Mouse (Mus musculus): ENCODE data around the gene Mr1.

The Mr1 gene

DNA sequence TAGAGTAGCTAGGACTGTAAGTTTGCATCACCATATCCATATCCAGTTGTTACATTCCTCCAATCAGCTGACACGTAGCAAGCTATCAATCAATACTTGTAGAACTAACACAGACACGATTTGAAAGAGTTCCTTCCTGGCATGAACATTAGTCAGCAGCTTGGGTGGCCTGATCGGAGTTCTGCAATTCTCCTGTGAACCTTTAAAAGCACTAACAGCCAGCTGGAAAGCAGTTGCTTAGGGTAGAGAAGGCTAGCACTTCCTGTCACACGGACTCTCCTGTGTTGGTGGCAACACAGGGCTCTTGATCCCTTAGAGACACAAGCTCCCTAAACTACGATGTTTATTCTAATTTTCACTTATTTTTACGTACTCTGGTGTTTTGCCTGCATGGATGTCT is 994 bp downstream of the Mr1 start:
- in situ Hi-C loops (cut with MboI; ENCODE audit: low pct_unique_long_range_greater_than_20kb in 1 of 2, low sequenced_read_pairs in 2 of 2, unreplicated experiment in 1 of 2), result loop anchor here in 1 of 2 experiments (25.0 kb wide), 1 partner anchor 108 kb away; no protein-coding TSS in a partner anchor

DNA sequence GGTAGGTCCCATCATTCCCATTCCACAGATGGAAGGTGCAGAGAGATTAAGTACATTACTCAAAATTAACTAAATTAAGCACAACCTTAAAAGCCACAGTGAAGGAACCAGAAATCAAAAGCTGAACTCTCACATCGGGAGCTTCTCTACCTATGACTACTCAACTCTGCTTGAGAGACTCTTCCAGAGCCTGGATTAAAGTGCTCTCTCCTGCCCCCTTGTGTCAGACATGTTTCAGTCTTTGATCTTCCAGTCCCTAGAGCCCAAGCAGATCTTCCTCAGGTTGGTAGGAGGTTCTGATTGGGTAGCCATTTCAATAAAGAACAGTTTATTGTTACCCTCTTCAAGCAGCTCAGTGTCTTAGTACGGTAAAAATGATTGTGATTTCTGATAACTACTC is 6.5 kb downstream of the Mr1 start:
- in situ Hi-C loops (cut with MboI; ENCODE audit: low pct_unique_long_range_greater_than_20kb in 1 of 2, low sequenced_read_pairs in 2 of 2, unreplicated experiment in 1 of 2), result loop anchor here in 1 of 2 experiments (25.0 kb wide), 1 partner anchor 103 kb away; no protein-coding TSS in a partner anchor

DNA sequence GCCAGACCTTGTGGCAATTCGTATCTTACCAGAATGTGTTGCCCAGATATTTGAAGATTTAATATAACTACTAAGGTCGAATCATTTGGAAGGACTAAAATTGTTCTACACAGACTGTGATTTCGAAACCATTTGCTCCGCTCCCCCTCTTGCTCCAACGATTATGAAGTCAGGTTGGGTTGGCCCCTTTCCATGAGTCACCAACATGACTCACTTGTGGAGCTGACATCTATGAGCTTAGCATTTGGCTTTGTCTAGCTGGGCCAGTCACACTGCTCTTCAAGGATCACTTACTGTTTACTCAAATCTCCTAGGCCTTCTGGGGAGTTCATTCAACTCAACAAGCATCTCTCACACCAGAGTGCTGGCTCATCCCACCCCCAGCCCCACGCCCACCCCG is 7.8 kb downstream of the Mr1 start:
- in situ Hi-C loops (cut with MboI; ENCODE audit: low pct_unique_long_range_greater_than_20kb in 1 of 2, low sequenced_read_pairs in 2 of 2, unreplicated experiment in 1 of 2), result loop anchor here (10.0 to 25.0 kb wide), 2 partner anchors 94 to 101 kb away; no protein-coding TSS in a partner anchor

DNA sequence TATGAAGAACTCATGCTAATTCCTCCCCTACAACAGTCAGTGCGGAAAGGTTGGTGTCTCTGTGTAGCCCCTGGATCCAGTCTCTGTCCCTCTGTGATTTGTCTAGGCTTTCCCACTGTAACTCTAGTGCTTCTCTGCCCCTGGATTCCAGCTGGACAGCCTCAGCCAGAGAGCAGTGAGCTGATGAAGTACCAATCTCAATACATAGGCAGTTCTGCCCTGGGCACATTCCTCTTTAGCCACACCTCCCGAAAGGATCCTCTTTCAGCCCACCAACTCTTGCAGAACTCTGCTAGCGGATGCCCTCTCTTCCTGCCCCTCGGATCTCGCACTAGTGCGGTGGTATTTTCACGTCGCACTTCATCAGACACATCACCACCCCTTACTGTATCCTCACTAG is 11.7 kb downstream of the Mr1 start:
- in situ Hi-C loops (cut with MboI; ENCODE audit: low pct_unique_long_range_greater_than_20kb in 1 of 2, low sequenced_read_pairs in 2 of 2, unreplicated experiment in 1 of 2), result loop anchor here (10.0 to 25.0 kb wide), 2 partner anchors 90 to 98 kb away; no protein-coding TSS in a partner anchor

DNA sequence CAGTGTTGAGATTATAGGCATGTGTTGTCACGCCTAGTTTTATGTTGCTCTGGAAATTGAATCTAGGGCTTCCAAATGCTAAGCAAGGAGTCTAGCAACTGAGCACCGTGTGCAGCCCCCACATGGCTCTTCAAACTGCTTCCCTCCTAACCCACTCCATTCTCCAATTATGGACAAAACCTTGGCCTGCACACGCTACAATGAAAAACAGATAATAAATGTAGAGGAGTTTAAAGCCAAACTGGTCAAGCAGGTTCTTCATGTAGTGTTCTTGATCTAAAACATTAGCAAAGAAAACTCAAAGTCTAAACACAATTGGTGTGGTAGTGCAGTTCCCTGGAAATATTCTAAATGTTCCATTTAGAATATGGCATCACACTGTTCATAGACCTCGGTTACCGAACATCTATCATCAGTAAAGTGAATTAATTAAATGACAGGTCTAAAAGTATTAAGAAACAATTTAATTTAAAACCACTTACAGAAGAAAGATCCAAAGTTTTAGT is 19.1 kb downstream of the Mr1 start:
- in situ Hi-C loops (cut with MboI; ENCODE audit: low pct_unique_long_range_greater_than_20kb in 1 of 2, low sequenced_read_pairs in 2 of 2, unreplicated experiment in 1 of 2), result loop anchor here in 1 of 2 experiments (25.0 kb wide), 1 partner anchor 90 kb away; no protein-coding TSS in a partner anchor

DNA sequence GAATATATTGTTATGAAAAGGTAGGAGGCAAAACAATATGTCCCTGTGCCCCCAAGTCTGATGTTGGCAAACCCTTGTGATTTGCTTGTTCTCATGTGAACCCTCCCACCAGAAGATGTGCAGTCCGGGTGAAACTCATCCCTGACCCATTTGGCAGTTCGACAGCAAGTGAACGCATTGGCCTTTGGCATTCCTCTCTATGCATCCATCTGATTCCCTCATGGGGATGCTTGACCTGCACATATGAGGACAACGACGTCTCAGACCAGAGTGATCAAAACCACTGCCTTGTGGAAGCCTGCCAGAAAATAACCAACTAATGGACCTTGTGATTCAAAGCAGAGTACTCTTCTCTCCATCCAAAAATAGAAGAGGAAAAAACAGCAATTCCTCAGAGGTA is 19.9 kb downstream of the Mr1 start:
- in situ Hi-C loops (cut with MboI; ENCODE audit: low pct_unique_long_range_greater_than_20kb in 1 of 2, low sequenced_read_pairs in 2 of 2, unreplicated experiment in 1 of 2), result loop anchor here in 1 of 2 experiments (25.0 kb wide), 1 partner anchor 89 kb away; no protein-coding TSS in a partner anchor

DNA sequence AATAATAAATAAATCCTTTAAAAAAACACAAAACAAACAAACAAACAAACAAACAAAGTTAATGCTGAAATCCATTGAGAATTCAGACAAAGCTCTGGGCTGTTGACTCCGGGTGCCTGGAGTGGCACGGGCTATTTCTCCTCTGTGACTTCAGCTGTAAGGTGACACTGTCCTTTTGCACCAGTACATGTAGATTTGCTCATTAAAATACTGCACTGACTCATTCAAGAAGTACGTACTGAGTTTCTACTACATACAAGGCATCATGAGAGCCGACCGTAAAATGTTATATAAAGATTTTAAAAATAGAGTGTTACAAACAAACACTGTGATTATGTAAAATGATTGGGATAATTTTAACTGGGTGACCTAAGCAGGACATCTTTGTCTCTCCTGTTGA is 22.2 kb downstream of the Mr1 start:
- in situ Hi-C loops (cut with MboI; ENCODE audit: low pct_unique_long_range_greater_than_20kb in 1 of 2, low sequenced_read_pairs in 2 of 2, unreplicated experiment in 1 of 2), result no loop called here

DNA sequence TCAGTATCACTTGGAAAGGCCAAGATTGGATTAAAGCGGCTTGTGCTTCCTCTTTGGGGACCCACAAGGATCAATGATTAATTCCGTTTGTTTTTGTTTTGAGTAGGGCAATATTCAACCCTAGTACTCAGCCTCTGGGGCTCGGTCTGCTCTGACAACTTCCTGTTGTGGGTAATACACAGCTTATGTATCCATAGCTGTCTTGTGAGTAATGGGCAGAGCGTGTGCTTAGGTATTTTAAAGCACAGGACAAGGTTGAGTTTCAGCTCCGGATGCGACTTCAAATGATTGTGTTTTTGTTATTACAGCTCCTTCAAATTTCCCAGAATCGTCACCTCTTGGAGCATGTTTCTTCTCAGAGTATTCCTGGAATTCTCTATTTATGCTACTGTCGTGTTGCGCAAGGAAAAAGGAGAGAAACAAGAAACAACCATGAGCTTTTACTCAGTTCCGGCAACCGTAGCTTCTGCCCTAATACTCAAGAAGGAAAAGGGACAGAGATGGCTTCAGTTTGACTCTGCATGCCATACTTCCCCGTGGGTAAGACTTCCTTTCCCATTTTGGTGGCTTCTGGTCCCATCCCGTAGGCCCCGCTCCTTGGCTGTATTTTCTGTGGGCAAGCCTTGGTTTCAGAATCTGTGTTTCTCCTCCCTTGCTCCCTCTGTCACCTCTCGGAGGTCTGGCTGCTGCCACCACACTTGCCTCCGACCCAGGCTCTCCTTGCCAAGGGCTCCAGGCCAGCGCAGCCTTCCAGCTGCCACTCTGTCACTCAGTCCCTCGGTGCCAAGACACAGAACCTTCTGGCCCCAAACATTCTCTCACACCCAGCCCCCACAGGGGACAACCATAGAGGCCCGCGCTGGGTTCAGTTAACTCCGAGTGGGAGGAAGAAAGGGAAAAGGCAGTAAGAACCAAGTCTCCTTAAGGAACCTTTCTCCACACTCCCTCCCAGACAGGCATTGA is 24.4 kb downstream of the Mr1 start:
- in situ Hi-C loops (cut with MboI; ENCODE audit: low pct_unique_long_range_greater_than_20kb in 1 of 2, low sequenced_read_pairs in 2 of 2, unreplicated experiment in 1 of 2), result no loop called here

DNA sequence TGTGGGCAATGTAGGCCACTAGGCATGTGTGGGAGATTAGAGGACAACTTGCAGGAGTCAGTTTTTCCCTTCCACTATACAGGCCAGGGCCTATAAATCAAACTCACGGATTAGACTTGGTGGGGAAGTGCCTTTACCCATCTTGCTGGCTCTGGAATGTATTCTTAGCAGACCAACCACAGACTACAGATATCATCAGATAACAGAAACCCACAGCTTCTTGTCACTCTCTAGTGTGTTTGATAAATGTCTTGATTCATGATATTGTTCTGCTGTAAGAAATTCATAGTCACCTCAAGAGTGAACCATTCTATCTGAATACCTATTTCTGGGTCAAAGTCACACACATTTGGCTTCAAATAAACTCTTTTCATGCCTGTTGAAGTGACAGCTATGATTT is 26.9 kb downstream of the Mr1 start:
- in situ Hi-C loops (cut with MboI; ENCODE audit: low pct_unique_long_range_greater_than_20kb in 1 of 2, low sequenced_read_pairs in 2 of 2, unreplicated experiment in 1 of 2), result no loop called here

DNA sequence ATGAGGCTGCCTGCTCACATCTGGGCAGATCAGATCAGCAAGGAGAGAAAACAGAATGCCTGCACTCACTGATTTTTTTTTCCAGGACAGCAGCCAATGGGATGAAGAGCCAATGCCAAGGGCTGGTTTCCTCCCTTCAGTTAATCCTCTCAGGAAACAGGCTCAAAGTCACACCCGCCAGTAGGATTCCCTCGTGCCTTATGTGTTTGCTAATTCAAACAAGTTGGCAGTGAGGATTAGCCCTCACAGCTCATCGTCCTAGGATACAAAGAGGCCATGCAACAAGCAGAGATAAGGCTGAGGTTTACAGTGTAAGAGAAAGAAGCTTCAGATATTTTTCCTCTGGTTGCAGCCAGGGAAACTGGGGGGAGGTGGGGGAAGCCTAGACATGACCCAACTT is 32.7 kb downstream of the Mr1 start:
- in situ Hi-C loops (cut with MboI; ENCODE audit: low pct_unique_long_range_greater_than_20kb in 1 of 2, low sequenced_read_pairs in 2 of 2, unreplicated experiment in 1 of 2), result no loop called here

DNA sequence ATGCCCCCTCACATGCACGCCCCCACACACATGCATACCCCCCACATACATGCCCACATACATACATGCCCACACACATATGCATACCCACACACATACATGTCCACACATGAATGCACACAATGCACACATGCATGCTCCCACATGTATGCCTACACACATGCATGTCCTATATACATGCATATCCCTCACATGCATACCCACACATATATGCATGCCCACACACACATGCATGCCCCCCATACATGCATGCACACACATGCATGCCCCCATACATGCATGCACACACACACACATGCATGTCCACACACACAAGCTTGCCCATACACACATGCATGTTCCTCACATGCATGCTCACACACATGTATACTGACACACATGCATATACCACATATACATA is 33.7 kb downstream of the Mr1 start:
- in situ Hi-C loops (cut with MboI; ENCODE audit: low pct_unique_long_range_greater_than_20kb in 1 of 2, low sequenced_read_pairs in 2 of 2, unreplicated experiment in 1 of 2), result no loop called here

DNA sequence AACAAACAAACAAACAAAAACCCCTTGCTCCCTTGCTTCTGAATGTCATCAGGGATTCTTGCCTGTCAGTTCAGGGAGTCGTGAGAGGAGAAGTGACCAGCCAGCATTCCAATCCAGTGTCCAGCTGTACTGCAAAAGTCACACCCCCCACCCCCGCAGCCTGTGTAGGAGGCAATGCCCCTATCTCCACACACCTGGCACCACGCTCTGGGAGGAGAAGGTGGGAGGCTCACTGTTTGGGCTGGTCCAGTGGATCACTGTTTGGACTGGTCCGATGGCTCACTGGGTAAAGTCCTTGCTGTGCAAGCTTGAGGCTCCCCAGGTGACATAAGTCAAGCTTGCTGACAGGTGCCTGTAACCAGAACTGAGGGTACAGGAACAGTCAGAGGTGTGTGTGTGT is 34.5 kb downstream of the Mr1 start:
- in situ Hi-C loops (cut with MboI; ENCODE audit: low pct_unique_long_range_greater_than_20kb in 1 of 2, low sequenced_read_pairs in 2 of 2, unreplicated experiment in 1 of 2), result no loop called here

DNA sequence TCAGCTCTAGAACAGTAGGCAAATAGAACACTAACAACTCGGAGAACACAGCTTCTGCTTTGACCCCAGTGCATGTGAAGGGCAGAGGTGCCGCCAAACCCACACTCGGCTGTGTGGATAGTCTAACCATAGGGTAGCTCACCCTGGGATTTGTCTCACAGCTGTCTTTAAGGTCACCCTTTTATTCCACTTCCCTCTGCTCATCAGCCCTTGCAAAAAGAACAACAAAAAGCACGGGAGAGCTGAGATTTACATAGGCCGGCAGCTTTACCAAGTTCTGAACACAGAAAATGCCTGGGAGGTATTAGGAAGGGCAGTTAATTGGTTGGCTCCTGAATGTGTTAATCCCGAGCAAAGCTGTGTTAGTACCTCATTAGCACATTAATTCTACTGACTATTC is 35.1 kb downstream of the Mr1 start:
- in situ Hi-C loops (cut with MboI; ENCODE audit: low pct_unique_long_range_greater_than_20kb in 1 of 2, low sequenced_read_pairs in 2 of 2, unreplicated experiment in 1 of 2), result no loop called here

DNA sequence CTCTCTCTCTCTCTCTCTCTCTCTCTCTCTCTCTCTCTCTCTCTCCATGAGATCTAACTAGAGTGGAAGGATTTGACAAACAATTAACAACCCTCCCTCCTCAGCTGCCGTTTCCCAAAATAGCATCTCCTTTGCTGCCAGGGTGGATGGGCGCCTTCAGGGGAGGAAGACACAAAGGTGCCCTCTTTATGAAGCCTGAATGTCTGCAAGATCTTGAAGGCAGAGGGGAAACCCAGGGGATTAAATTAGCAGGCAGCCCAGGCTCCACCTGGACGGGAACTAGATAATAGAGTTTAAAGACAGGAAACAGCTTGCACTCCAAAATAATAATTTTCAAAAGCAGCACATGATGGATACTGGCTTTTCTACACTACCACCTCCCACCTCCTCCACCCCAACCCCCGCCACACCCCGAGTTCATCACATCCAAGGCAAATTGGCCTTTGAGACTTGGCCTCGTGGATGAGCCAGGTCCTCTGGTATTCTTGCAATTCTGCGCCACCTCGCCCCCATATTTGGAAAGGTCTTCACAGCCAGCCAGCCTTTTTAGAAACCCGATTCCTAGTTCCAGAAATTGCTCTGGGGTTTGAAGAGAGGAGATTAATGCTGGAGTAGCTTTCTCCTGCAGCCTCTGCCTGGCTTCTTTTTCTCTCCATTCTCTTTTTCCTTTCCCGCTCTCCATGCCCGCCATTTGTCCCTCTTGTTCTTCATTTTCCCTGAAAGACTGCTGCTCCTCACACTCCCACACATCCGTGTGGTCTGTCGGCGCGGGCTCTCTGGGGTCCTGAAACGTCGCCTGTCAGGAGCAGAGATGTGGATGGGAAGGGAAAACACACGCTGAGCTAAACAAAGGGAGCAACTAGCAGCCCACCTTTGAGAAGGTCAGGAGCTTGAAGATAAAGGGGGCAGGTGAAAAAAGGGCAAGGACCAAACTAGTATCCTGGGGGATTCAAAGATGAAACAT is 36.9 kb downstream of the Mr1 start:
- in situ Hi-C loops (cut with MboI; ENCODE audit: low pct_unique_long_range_greater_than_20kb in 1 of 2, low sequenced_read_pairs in 2 of 2, unreplicated experiment in 1 of 2), result no loop called here

DNA sequence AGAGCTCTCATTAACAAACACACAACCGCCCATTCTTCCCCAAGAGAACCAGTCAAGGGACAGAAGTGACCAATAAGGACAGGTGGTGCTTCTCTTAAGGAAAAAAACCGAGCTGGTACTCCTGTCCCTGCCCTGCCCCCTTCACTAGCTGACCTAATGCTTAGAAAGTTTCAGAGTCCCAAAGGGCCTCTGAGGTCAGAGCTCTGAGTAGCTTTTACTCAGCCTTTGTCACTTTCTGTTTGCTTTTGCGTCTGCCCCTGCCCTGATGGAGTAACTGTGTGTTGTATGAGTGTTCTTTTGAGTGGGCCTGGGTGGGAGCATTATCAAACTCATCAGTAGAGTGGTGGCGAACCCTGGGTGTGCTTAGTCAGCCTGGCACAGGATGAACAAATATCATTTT is 38.2 kb downstream of the Mr1 start:
- in situ Hi-C loops (cut with MboI; ENCODE audit: low pct_unique_long_range_greater_than_20kb in 1 of 2, low sequenced_read_pairs in 2 of 2, unreplicated experiment in 1 of 2), result no loop called here

DNA sequence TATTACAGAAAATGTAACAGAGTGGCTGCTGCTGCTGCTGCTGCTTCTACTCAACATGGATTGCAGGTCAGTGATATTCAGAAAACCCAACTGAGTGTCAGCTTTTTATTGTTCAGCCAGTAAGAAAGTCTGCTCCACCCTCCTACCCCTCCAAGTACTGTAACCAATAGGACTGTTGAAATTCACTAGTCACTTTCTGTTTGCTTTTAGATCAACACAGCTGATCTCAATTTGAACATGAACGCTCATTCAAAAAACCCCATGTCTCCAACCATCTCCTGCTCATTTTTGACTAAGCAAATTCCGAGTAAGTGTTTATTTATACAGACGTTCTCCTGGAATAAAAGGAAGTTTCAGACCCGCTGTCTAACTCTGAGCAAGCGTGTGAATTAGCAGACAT is 38.8 kb downstream of the Mr1 start:
- in situ Hi-C loops (cut with MboI; ENCODE audit: low pct_unique_long_range_greater_than_20kb in 1 of 2, low sequenced_read_pairs in 2 of 2, unreplicated experiment in 1 of 2), result no loop called here

DNA sequence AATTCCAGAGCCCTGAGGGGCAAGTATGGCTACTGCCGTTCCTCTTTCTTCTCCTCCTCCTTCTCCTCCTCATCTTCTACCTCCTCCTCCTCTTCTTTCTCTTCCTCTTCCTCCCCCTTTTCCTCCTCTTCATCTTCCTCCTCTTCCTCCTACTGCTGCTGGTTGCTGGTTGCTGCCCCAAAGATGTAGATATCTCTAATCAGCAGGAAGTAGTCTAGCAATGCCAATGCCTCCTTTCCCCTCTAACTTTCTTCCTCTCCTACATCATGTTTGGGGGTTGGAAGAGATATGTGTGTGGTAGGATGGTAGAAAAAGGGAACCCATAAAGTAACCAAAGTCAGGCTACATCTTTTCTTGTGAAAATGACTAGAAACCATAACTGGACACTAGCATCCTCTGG is 40.3 kb downstream of the Mr1 start:
- in situ Hi-C loops (cut with MboI; ENCODE audit: low pct_unique_long_range_greater_than_20kb in 1 of 2, low sequenced_read_pairs in 2 of 2, unreplicated experiment in 1 of 2), result no loop called here

DNA sequence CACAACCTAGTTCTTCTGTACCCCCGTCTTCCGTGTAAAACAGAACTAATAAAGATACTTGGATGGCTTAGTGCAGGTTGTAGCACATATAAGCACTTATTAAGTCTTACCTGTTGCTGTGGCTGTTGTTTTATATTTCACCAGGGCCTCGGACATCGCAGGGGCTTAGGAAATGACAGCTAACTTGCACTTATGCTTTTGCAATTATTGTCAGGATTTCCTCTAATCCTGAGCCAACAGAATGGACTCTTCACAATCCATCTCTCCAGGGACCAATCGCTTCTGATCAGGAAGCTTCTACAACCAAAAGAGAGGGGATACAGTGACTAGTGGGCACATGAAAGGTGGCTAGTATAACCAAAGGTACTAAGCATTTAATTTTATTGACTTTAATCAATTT is 42.6 kb downstream of the Mr1 start:
- in situ Hi-C loops (cut with MboI; ENCODE audit: low pct_unique_long_range_greater_than_20kb in 1 of 2, low sequenced_read_pairs in 2 of 2, unreplicated experiment in 1 of 2), result no loop called here

DNA sequence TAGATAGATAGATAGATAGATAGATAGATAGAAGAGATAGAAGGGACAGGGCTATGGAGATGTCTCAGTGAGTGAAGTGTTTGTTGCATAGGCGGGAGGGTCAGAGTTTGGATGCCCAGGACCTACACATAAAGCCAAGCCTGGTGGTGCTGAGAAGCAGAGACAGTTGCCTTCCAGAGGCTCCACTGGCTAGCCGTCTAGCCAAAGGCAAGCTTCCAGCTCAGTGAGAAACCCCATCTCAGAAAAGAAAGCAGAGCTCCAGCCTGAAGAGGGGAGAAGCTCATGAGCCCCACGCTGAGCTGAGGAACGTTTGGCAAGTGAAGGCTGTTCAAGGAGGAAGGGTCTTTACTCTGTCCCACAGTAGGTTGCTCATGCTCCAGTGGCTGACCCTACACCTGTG is 44.0 kb downstream of the Mr1 start:
- in situ Hi-C loops (cut with MboI; ENCODE audit: low pct_unique_long_range_greater_than_20kb in 1 of 2, low sequenced_read_pairs in 2 of 2, unreplicated experiment in 1 of 2), result no loop called here

Data from mouse embryonic stem cell (cell line).